Mouse (Mus musculus): ENCODE data around the gene Slc35e3. TPM values are rescaled to one million over a fixed set of nuclear protein-coding genes. Genes with fewer than 3 reads are reported as not detected.
"Not testable (repeated sequence)": the region's sequence is repeated elsewhere in the genome, so short reads cannot be mapped to it uniquely, and the experiment has no call there.

Gene Slc35e3
- polyA plus RNA-seq, 1 experiment from 2014 or later = 25.1 TPM

- no peak overlapping the region for H3K9ac ChIP-seq
- no peak for ATAC-seq (ENCODE audit: insufficient number of reproducible peaks, low FRiP score, low TSS enrichment, low read depth)
- no peaks in the 10 kb centered on the region for H3K9me3 ChIP-seq
- peaks cover 39% of the 10 kb centered on the region for H3K36me3 ChIP-seq
- H3K4me3 ChIP-seq = peak overlapping the region; percentile 4; the same call in 1 of the 2 replicates
- 78% methylated on average over 15 of the region's 15 CpGs for WGBS
- H3K27ac ChIP-seq = peak overlapping the region; percentile 85
- no peaks in the 10 kb centered on the region for H3K27me3 ChIP-seq
- H3K4me1 ChIP-seq = peaks cover 28% of the 10 kb centered on the region
- H3K4me2 ChIP-seq = no peak overlapping the region
Observed at GRCm38 (mm10) chr10:117741698-117742475, 4.3 kb downstream of the Slc35e3 start.

DNA sequence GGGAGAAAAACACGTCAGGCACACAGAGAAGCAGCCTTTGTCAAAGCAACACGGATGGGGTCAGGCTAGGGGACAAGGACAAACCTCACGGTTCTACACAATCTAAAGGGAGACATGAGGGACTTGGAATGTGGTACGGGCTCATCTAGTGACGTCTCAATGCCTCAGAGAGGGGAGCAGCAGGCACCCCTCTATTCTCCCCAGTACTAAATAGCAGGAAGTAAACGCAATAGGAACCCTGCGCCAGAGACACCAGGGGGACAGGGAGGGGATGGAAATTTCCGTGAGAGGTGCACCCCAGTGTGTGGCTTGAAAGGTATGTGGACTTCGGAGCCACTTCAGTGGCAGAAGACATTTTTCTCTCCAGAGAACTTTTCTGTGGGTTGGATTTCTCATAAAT is 5.2 kb downstream of the Slc35e3 start:
- peak overlapping the region; percentile 85 for H3K27ac ChIP-seq
- no peak for ATAC-seq (ENCODE audit: insufficient number of reproducible peaks, low FRiP score, low TSS enrichment, low read depth)

GRCm38 (mm10) chr10:117740171-117740570 is 6.0 kb downstream of the Slc35e3 start:
- peaks cover 47% of the 10 kb centered on the region for H3K36me3 ChIP-seq
- no peak overlapping the region for H3K27ac ChIP-seq
- H3K4me3 ChIP-seq = no peak overlapping the region
- no peaks in the 10 kb centered on the region for H3K9me3 ChIP-seq
- H3K27me3 ChIP-seq = no peaks in the 10 kb centered on the region
- no peak for ATAC-seq (ENCODE audit: insufficient number of reproducible peaks, low FRiP score, low TSS enrichment, low read depth)
- no peak overlapping the region for H3K9ac ChIP-seq
- no peak overlapping the region for H3K4me2 ChIP-seq
- WGBS = 96% methylated on average over 10 of the region's 10 CpGs
- peaks cover 24% of the 10 kb centered on the region for H3K4me1 ChIP-seq

More for the DNA sequence above, 5.2 kb downstream of the Slc35e3 start:
- H3K27me3 ChIP-seq = no peaks in the 10 kb centered on the region
- no peak overlapping the region for H3K4me2 ChIP-seq
- WGBS = 77% methylated on average over 9 of the region's 9 CpGs
- H3K9me3 ChIP-seq = no peaks in the 10 kb centered on the region
- H3K36me3 ChIP-seq = peaks cover 47% of the 10 kb centered on the region
- peaks cover 27% of the 10 kb centered on the region for H3K4me1 ChIP-seq
- no peak overlapping the region for H3K9ac ChIP-seq
- no peak overlapping the region for H3K4me3 ChIP-seq

- H3K36me3 ChIP-seq = peaks cover 47% of the 10 kb centered on the region
- no peak for ATAC-seq (ENCODE audit: insufficient number of reproducible peaks, low FRiP score, low TSS enrichment, low read depth)
Observed at GRCm38 (mm10) chr10:117739648-117739948, 6.6 kb downstream of the Slc35e3 start.

GRCm38 (mm10) chr10:117738928-117739647 is 7.1 kb downstream of the Slc35e3 start:
- Histone ChIP-seq H3K27me3 (no peaks in the 10 kb centered on the region), H3K4me2 (no peak overlapping the region), H3K9ac (no peak overlapping the region), H3K4me3 (no peak overlapping the region), H3K4me1 (peaks cover 16% of the 10 kb centered on the region), H3K9me3 (no peaks in the 10 kb centered on the region), H3K36me3 (peaks cover 47% of the 10 kb centered on the region), H3K27ac (no peak overlapping the region)
- ATAC-seq (ENCODE audit: insufficient number of reproducible peaks, low FRiP score, low TSS enrichment, low read depth) = no peak
- WGBS = 92% methylated on average over 15 of the region's 15 CpGs

More at GRCm38 (mm10) chr10:117739648-117739948, 6.6 kb downstream of the Slc35e3 start:
- H3K4me1 ChIP-seq = peaks cover 20% of the 10 kb centered on the region
- H3K27ac ChIP-seq = no peak overlapping the region
- H3K9me3 ChIP-seq = no peaks in the 10 kb centered on the region
- H3K4me2 ChIP-seq = no peak overlapping the region
- no peak overlapping the region for H3K4me3 ChIP-seq
- H3K9ac ChIP-seq = no peak overlapping the region
- H3K27me3 ChIP-seq = no peaks in the 10 kb centered on the region
- 90% methylated on average over 6 of the region's 6 CpGs for WGBS

DNA sequence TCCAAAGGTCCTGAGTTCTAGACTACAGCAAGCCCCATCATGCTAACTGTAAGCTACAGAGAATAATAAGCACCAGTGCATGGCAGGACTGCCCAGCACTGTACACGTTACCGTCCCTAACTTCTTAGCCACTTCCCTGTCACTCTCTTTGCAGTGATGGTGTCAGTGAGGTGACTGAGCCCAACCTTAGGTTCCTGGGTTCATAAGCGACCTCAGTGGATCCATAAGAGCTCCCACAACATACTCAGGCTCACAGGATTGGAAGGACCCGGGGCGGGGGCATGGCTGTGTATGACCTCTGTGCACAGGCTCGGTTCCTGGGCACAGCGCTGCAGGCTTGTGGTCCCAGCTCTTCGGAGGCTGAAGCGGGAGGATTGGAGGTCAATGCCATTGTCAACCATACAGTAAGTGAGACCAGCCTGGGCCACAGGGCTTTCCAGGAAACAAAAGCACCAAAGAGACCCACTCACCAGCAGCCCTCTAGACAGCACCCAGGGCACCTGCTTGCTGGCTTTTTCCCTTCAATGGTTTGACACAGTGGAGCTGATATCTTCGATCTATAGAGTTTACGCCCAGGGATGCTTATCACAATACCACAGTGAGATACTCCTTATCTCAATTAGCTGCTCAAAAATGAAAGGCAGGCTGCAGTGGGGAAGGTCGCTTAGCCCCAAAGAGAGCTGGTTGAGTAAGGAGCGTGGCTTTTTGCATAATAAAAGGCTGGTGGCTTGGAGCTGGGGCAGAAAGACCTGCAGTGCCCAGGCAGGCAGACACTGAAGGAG is 7.8 kb downstream of the Slc35e3 start:
- Histone ChIP-seq H3K9me3 (no peaks in the 10 kb centered on the region), H3K4me1 (peaks cover 9% of the 10 kb centered on the region), H3K4me3 (no peak overlapping the region), H3K36me3 (peaks cover 44% of the 10 kb centered on the region), H3K27ac (no peak overlapping the region), H3K27me3 (no peaks in the 10 kb centered on the region), H3K4me2 (no peak overlapping the region), H3K9ac (no peak overlapping the region)
- ATAC-seq (ENCODE audit: insufficient number of reproducible peaks, low FRiP score, low TSS enrichment, low read depth) = no peak
- WGBS = 89% methylated on average over 13 of the region's 13 CpGs

GRCm38 (mm10) chr10:117737498-117737897 is 8.7 kb downstream of the Slc35e3 start:
- H3K4me3 ChIP-seq; ATAC-seq (ENCODE audit: insufficient number of reproducible peaks, low FRiP score, low TSS enrichment, low read depth); H3K4me1 ChIP-seq; H3K9me3 ChIP-seq; H3K27me3 ChIP-seq; H3K9ac ChIP-seq; H3K4me2 ChIP-seq; H3K27ac ChIP-seq: not testable (repeated sequence)
- peaks cover 44% of the 10 kb centered on the region for H3K36me3 ChIP-seq
- 92% methylated on average over 8 of the region's 8 CpGs for WGBS

- H3K4me2 ChIP-seq = no peak overlapping the region
- H3K9me3 ChIP-seq = no peaks in the 10 kb centered on the region
- peaks cover 7% of the 10 kb centered on the region; the same call in 1 of the 2 replicates for H3K4me1 ChIP-seq
- H3K9ac ChIP-seq = no peak overlapping the region
- no peaks in the 10 kb centered on the region for H3K27me3 ChIP-seq
- H3K36me3 ChIP-seq = peaks cover 44% of the 10 kb centered on the region
- H3K27ac ChIP-seq = no peak overlapping the region
- no peak overlapping the region for H3K4me3 ChIP-seq
- ATAC-seq (ENCODE audit: insufficient number of reproducible peaks, low FRiP score, low TSS enrichment, low read depth) = no peak
- 87% methylated on average over 4 of the region's 4 CpGs for WGBS
Observed at GRCm38 (mm10) chr10:117737075-117737474, 9.1 kb downstream of the Slc35e3 start.

- Histone ChIP-seq H3K4me2 (no peak overlapping the region), H3K36me3 (peaks cover 44% of the 10 kb centered on the region), H3K9ac (no peak overlapping the region), H3K4me3 (no peak overlapping the region), H3K27ac (no peak overlapping the region), H3K9me3 (no peaks in the 10 kb centered on the region), H3K4me1 (peaks cover 4% of the 10 kb centered on the region; the same call in 1 of the 2 replicates), H3K27me3 (no peaks in the 10 kb centered on the region)
- 90% methylated on average over 5 of the region's 5 CpGs for WGBS
- no peak for ATAC-seq (ENCODE audit: insufficient number of reproducible peaks, low FRiP score, low TSS enrichment, low read depth)
Observed at GRCm38 (mm10) chr10:117736573-117736972, 9.6 kb downstream of the Slc35e3 start.

DNA sequence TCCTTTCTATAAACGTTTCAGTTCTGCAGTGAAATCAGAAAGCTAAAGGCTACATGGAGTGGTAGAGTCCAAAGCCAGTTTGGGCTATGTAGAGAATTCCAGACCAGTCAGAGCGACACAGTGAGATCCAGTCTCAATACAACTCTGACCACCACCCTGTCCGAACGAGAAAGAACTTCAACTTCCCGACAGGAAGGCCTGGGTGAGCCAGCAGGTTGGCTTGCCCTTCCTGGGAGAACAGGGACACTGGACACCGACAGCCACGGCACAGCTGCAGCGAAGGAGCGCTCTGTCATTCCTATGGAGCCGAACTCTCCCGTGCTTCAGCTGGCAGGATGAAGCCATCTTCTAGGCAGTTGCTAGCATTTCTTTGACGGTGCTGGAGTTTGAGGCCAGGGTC is 10.8 kb downstream of the Slc35e3 start:
- H3K4me2 ChIP-seq; H3K27ac ChIP-seq; H3K9ac ChIP-seq; ATAC-seq (ENCODE audit: insufficient number of reproducible peaks, low FRiP score, low TSS enrichment, low read depth); H3K4me1 ChIP-seq; H3K9me3 ChIP-seq; H3K4me3 ChIP-seq; H3K27me3 ChIP-seq: not testable (repeated sequence)
- H3K36me3 ChIP-seq = peaks cover 44% of the 10 kb centered on the region
- WGBS = 91% methylated on average over 12 of the region's 12 CpGs

DNA sequence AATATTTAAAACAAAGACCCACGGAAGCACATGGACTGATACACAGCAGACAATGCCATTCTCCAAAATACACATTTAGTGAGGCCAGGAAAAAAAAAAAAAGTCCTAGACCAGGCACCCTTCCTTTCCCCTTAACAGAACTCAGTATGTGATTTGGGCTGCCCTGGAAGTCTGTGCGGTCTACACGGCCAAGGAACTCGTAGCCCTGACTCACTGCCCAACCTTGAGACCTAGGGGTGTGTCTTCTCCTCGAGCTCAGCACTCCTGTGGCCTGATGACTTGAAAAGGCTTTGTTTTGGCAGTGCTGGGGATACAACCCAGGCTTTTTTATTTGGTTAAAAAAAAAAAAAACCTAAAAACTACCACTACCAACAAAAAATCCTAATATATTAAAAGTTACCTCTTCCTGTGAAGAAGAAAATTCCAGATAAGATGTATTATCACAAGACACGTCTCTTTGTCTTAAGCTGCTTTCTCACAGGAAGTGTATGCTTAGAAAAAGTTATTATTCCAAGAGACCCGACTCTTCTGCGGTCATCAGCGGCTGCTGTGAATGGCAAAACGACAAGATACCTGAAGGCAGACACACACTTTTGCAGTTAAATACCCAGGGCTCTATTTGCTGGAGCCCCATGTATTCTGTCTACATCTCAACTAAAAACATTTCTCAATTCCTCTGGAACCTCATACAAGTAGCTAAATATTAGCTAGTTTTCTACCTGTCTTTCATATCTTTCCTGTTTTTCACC is 11.9 kb downstream of the Slc35e3 start:
- not testable (repeated sequence) for H3K4me3 ChIP-seq; H3K27me3 ChIP-seq; H3K4me1 ChIP-seq; H3K27ac ChIP-seq; H3K4me2 ChIP-seq; ATAC-seq (ENCODE audit: insufficient number of reproducible peaks, low FRiP score, low TSS enrichment, low read depth); H3K9ac ChIP-seq; H3K9me3 ChIP-seq
- H3K36me3 ChIP-seq = peaks cover 33% of the 10 kb centered on the region
- 89% methylated on average over 10 of the region's 10 CpGs for WGBS

Data from limb, embryonic 15.5 days (tissue).